Mouse (Mus musculus) neural tube, embryonic 15.5 days (tissue): ENCODE measurements around the gene Slc4a5. TPM values are rescaled to one million over a fixed set of nuclear protein-coding genes. Genes with fewer than 3 reads are reported as not detected.
"Not testable (repeated sequence)": the region's sequence is repeated elsewhere in the genome, so short reads cannot be mapped to it uniquely, and the experiment has no call there.

Source experiments
- ATAC-seq: fragments of 200-750 bp; cut with Nextera tagmentation; 2 replicates; pipeline ENCODE4 v1.8.0; 2017; ENCODE audit warnings: mild to moderate bottlenecking, moderate TSS enrichment, moderate library complexity; ENCODE audit not compliant: low FRiP score
- H3K27ac ChIP-seq: fragments of 300-500 bp; sonication (generic); replicated peaks from 2 replicates; pipeline ENCODE4 v1.5.1; 2015; ENCODE audit warnings: mild to moderate bottlenecking, inconsistent platforms
- H3K27me3 ChIP-seq: fragments of 300-500 bp; sonication (generic); replicated peaks from 2 replicates; pipeline ENCODE4 v1.6.1; 2015; ENCODE audit warnings: inconsistent platforms
- H3K36me3 ChIP-seq: fragments of 300-500 bp; sonication (generic); 2 replicates; pipeline ENCODE4 v1.6.1; 2015; ENCODE audit warnings: inconsistent platforms
- H3K4me1 ChIP-seq: fragments of 300-500 bp; sonication (generic); 2 replicates; pipeline ENCODE4 v1.6.1; 2015; ENCODE audit warnings: inconsistent platforms
- H3K4me2 ChIP-seq: fragments of 300-500 bp; sonication (generic); 2 replicates; pipeline ENCODE4 v1.6.1; 2015; ENCODE audit warnings: inconsistent platforms, mild to moderate bottlenecking, moderate library complexity
- H3K4me3 ChIP-seq: fragments of 300-500 bp; sonication (generic); replicated peaks from 2 replicates; pipeline ENCODE4 v1.5.1; 2015; ENCODE audit warnings: mild to moderate bottlenecking, inconsistent platforms
- H3K9ac ChIP-seq: fragments of 300-500 bp; sonication (generic); replicated peaks from 2 replicates; pipeline ENCODE4 v1.6.1; 2015; ENCODE audit warnings: mild to moderate bottlenecking, inconsistent platforms
- H3K9me3 ChIP-seq: fragments of 300-500 bp; sonication (generic); replicated peaks from 2 replicates; pipeline ENCODE4 v1.6.1; 2016; ENCODE audit warnings: inconsistent platforms
- WGBS: fragments of 180-500 bp; shearing (Covaris S2); methylation state at CpG from one replicate; pipeline ENCODE4 v1.1.7; 2015; ENCODE audit warnings: mixed read lengths; 5-methylcytosine and 5-hydroxymethylcytosine counted together
- polyA plus RNA-seq: library from polyadenylated mRNA; unstranded; fragments of >200 nt; fragmentation: Nextera tagmentation; extraction: Ambion mirVana; gene quantifications from 2 replicates; pipeline ENCODE4 v1.2.1, GENCODE M21; 2015

Gene Slc4a5
- polyA plus RNA-seq, 1 experiment from 2014 or later = 0.27 TPM

- H3K4me2 ChIP-seq, H3K9ac ChIP-seq, H3K9me3 ChIP-seq, H3K27me3 ChIP-seq, H3K27ac ChIP-seq, ATAC-seq, H3K4me3 ChIP-seq: not testable (repeated sequence)
- 92% methylated on average over 8 of the region's 8 CpGs for WGBS
- H3K4me1 ChIP-seq = peaks cover 11% of the 10 kb centered on the region
- H3K36me3 ChIP-seq = peaks cover 28% of the 10 kb centered on the region
Observed at GRCm38 (mm10) chr6:83345285-83345684, 125.7 kb downstream of the Slc4a5 start.

DNA sequence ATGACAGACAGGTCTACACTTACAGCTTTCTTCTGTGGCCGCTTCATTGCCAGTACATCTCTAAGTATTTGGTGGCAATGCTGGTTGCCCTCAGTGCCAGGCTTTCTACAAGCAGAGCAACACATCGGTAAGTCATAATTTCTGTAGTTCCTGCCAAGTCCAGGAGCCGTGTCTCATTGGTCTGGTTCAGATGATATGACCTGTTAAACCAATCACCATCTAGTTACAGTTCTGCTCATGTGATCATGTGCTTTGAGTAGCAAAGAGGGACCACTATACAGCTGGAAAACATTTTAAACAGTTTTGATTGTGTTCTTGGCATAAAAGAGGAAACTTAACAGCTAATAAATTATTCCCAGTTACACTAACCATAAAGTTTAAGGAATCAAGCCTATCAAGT lies 128.3 kb downstream of the Slc4a5 start:
- Histone ChIP-seq H3K36me3 (peaks cover 5% of the 10 kb centered on the region), H3K9me3 (no peaks in the 10 kb centered on the region), H3K4me1 (peaks cover 28% of the 10 kb centered on the region), H3K9ac (no peak overlapping the region), H3K27me3 (no peaks in the 10 kb centered on the region), H3K27ac (no peak overlapping the region), H3K4me2 (no peak overlapping the region), H3K4me3 (no peak overlapping the region)
- WGBS = 80% methylated on average over 3 of the region's 3 CpGs
- ATAC-seq = no peak

DNA sequence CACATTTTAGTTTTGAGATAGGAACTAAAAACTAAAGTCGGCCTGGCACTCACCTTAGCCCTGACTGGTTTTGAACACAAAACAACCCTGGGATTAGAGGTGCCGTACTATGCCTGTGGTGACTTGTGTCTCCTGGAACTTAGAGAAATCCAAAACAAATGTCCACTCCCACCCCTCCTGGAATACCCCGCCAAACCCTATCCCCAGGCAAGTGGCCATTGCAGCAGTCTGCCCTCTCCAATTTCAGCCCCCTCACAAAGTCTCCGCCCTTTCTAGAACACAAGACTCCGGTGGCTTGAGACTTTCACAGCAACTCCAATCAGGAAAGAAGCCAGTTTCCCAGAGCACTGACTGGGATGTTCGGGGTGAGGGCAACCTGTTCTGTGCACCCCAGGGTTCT lies 129.2 kb downstream of the Slc4a5 start, which contains the start of gene Bola3:
Gene Bola3 (plus strand): TSS at position 275 of the 400 bp plus-strand sequence.
- Histone ChIP-seq H3K27me3 (no peaks in the 10 kb centered on the region), H3K36me3 (peaks cover 11% of the 10 kb centered on the region), H3K27ac (peak within 1 kb of the TSS; percentile 70), H3K4me1 (peaks cover 28% of the 10 kb centered on the region), H3K9ac (peak within 1 kb of the TSS; percentile 97), H3K4me3 (peak within 1 kb of the TSS; percentile 92), H3K9me3 (no peaks in the 10 kb centered on the region), H3K4me2 (peak within 1 kb of the TSS; percentile 78)
- no peak; the same call in 1 of the 2 replicates for ATAC-seq
- 30% methylated on average over 6 of the region's 6 CpGs for WGBS

DNA sequence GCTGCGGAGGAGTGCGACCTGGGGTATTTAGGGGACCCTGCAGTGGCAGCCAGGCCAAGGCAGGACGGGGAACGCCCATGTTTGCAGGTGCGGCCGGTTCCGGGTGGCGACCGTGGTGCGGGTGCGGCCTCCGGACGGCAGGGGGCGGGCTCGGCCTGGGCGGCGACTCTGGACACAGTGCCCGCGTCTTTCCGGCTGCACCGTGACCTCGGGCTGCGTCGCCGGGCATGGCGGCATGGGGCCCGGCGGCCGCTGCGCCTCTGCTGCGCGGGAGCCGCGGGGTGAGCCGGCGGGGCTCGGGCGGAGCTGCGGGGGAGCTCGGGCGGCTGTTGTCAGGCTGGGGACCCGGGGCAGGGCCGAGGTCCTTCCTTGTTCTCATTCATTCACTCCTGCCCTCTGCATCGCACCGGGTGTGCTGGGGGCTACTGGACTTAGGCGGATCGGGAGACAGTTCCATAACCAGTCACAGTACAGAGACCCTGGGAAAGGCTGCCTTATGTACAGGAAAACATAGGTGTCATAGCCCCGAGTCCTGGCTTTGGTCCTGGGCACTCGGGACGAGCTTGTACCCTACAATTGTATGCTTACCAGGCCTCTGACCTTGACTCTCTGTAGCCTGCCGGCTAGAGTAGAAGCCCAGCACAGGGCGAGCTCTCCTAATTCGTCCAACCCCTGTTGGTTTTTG lies 129.8 kb downstream of the Slc4a5 start:
- Histone ChIP-seq H3K27me3 (no peaks in the 10 kb centered on the region), H3K9ac (peak overlapping the region; percentile 97), H3K4me1 (peaks cover 28% of the 10 kb centered on the region), H3K9me3 (no peaks in the 10 kb centered on the region), H3K36me3 (peaks cover 17% of the 10 kb centered on the region), H3K4me3 (peak overlapping the region; percentile 92), H3K4me2 (peak overlapping the region; percentile 78), H3K27ac (peak overlapping the region; percentile 70)
- under 1% methylated on average over 53 of the region's 53 CpGs for WGBS
- peak; percentile 97 for ATAC-seq

- WGBS = 83% methylated on average over 7 of the region's 7 CpGs
- Histone ChIP-seq H3K4me3 (peak overlapping the region; percentile 92), H3K4me1 (peaks cover 28% of the 10 kb centered on the region), H3K27ac (no peak overlapping the region), H3K9me3 (no peaks in the 10 kb centered on the region), H3K36me3 (peaks cover 24% of the 10 kb centered on the region), H3K9ac (peak overlapping the region; percentile 97), H3K4me2 (peak overlapping the region; percentile 78), H3K27me3 (no peaks in the 10 kb centered on the region)
- ATAC-seq = no peak
Observed at GRCm38 (mm10) chr6:83350172-83350571, 130.5 kb downstream of the Slc4a5 start.

DNA sequence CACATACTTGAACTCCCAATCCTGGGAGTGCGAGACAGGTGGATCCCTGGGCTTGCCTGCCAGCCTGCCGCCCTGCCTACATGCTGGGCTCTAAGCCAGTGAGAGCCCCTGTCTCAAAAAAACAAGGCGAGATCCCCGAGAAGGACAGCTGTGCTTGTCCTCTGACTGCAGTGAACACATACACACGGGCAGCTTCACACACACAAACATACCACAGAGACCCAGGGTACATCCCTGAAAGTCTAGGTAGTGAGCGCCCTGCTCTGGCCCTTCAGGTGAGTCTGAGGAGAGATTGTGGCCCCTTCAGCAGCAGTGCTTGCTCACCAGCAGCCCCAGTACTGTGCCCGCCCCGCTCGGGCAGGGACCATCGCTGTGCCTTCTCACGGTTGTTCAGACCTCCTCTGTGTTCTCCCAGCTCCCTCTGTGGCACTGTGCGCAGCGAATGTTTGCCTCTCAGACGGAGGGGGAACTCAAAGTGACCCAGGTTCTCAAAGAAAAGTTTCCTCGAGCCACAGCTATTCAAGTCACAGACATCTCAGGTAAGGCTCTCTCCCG lies 131.3 kb downstream of the Slc4a5 start:
- no peak overlapping the region for H3K4me3 ChIP-seq
- no peaks in the 10 kb centered on the region for H3K9me3 ChIP-seq
- peaks cover 31% of the 10 kb centered on the region for H3K36me3 ChIP-seq
- H3K27ac ChIP-seq = no peak overlapping the region
- H3K27me3 ChIP-seq = no peaks in the 10 kb centered on the region
- H3K9ac ChIP-seq = no peak overlapping the region
- no peak overlapping the region for H3K4me2 ChIP-seq
- peaks cover 28% of the 10 kb centered on the region for H3K4me1 ChIP-seq
- WGBS = 92% methylated on average over 16 of the region's 16 CpGs
- ATAC-seq = no peak

DNA sequence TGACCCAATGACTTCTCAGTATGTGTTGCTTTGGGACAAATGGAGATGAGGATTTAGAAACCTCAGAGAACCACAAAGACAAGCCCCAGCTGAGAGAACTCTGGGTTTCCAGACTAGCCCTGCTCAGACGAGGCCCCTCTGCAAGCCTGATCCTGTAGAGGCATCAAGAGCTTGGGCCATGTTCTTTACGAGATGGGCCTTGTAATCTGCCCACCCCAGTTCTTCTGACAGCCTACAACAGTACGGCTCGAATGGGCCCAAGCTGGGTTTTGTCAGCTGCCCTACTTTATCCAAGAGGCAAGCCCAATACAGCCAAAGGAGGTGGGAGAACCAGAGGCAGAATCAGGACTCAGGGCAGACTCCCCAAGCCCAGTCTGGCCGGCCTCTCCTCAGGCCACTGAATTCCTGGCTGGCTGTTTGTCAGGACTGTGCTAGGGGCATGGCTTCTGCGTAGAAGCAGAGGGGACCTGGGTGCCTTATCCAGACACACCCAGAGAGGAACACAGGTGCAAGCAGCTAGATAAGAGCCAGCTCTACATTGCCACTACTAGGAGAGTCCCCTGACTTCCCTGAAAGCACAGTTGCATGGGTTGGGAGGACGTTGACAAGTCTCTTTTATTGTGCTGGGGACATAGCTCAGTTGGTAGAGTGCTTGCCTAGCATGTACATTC lies 132.0 kb downstream of the Slc4a5 start:
- Histone ChIP-seq H3K36me3 (peaks cover 32% of the 10 kb centered on the region), H3K27ac (no peak overlapping the region), H3K9ac (no peak overlapping the region), H3K4me2 (no peak overlapping the region), H3K4me3 (no peak overlapping the region), H3K27me3 (no peaks in the 10 kb centered on the region), H3K4me1 (peaks cover 28% of the 10 kb centered on the region), H3K9me3 (no peaks in the 10 kb centered on the region)
- 83% methylated on average over 7 of the region's 7 CpGs for WGBS
- no peak for ATAC-seq

GRCm38 (mm10) chr6:83352666-83353410 lies 133.2 kb downstream of the Slc4a5 start:
- WGBS = 92% methylated on average over 24 of the region's 24 CpGs
- no peak overlapping the region for H3K9ac ChIP-seq
- ATAC-seq = no peak

More at GRCm38 (mm10) chr6:83352666-83353410, 133.2 kb downstream of the Slc4a5 start:
- H3K4me3 ChIP-seq = no peak overlapping the region
- peaks cover 32% of the 10 kb centered on the region for H3K36me3 ChIP-seq
- no peaks in the 10 kb centered on the region for H3K9me3 ChIP-seq
- H3K27me3 ChIP-seq = no peaks in the 10 kb centered on the region
- peaks cover 28% of the 10 kb centered on the region for H3K4me1 ChIP-seq
- H3K4me2 ChIP-seq = no peak overlapping the region
- no peak overlapping the region for H3K27ac ChIP-seq

Other genes with a start within 250 kb of the Slc4a5 start
- gene Dok1, start 186.4 kb upstream of the Slc4a5 start, polyA plus RNA-seq = 2.4 and 6.8 TPM in 2 replicates
- gene Loxl3, start 185.7 kb upstream of the Slc4a5 start, polyA plus RNA-seq = 7.6 and 8.6 TPM in 2 replicates
- 182 and 185 TPM in 2 replicates for gene Aup1, start 165.3 kb upstream of the Slc4a5 start, polyA plus RNA-seq
- gene Htra2, start 164.6 kb upstream of the Slc4a5 start, polyA plus RNA-seq = 80.8 and 83.1 TPM in 2 replicates
- gene Dqx1, start 162.0 kb upstream of the Slc4a5 start, polyA plus RNA-seq = 0.45 and 1.7 TPM in 2 replicates
- 2.6 and 4.7 TPM in 2 replicates for gene Tlx2, start 149.5 kb upstream of the Slc4a5 start, polyA plus RNA-seq
- 45.4 and 50.8 TPM in 2 replicates for gene Pcgf1, start 142.0 kb upstream of the Slc4a5 start, polyA plus RNA-seq
- 0.24 and 0.32 TPM in 2 replicates for gene Lbx2, start 133.5 kb upstream of the Slc4a5 start, polyA plus RNA-seq
- gene Ccdc142, start 118.2 kb upstream of the Slc4a5 start, polyA plus RNA-seq = 7.0 and 7.7 TPM in 2 replicates
- gene Gm42688, start 118.2 kb upstream of the Slc4a5 start, polyA plus RNA-seq = 4.8 and 7.6 TPM in 2 replicates
- gene Mrpl53, start 110.8 kb upstream of the Slc4a5 start, polyA plus RNA-seq = 121 and 123 TPM in 2 replicates
- 26.1 and 31.3 TPM in 2 replicates for gene Mogs, start 104.3 kb upstream of the Slc4a5 start, polyA plus RNA-seq
- gene Wbp1, start 98.3 kb upstream of the Slc4a5 start, polyA plus RNA-seq = 146 and 155 TPM in 2 replicates
- 12.0 and 12.3 TPM in 2 replicates for gene Ino80b, start 94.4 kb upstream of the Slc4a5 start, polyA plus RNA-seq
- 17.1 and 23.7 TPM in 2 replicates for gene Rtkn, start 84.4 kb upstream of the Slc4a5 start, polyA plus RNA-seq
- gene Wdr54, start 63.4 kb upstream of the Slc4a5 start, polyA plus RNA-seq = 14.7 and 18.6 TPM in 2 replicates
- gene 1700003E16Rik, start 63.4 kb upstream of the Slc4a5 start, polyA plus RNA-seq = 7.9 and 8.2 TPM in 2 replicates
- gene Dctn1, start 53.9 kb upstream of the Slc4a5 start, polyA plus RNA-seq = 149 and 153 TPM in 2 replicates
- gene Mthfd2, start 106.1 kb downstream of the Slc4a5 start, polyA plus RNA-seq = 30.9 and 34.7 TPM in 2 replicates
- 20.2 and 31.3 TPM in 2 replicates for gene Mob1a, start 106.2 kb downstream of the Slc4a5 start, polyA plus RNA-seq
- 60.1 and 73.0 TPM in 2 replicates for gene Bola3, start 129.3 kb downstream of the Slc4a5 start, polyA plus RNA-seq
- 57.9 and 58.9 TPM in 2 replicates for gene Tet3, start 239.3 kb downstream of the Slc4a5 start, polyA plus RNA-seq